Mouse (Mus musculus) E14TG2a.4 (cell line): ENCODE measurements around the gene Mettl8.

Experiments used
- H3K27me3 ChIP-seq: 2 replicates; pipeline ENCODE4 v1.6.1; 2014; ENCODE audit warnings: low read length, control low read depth; ENCODE audit not compliant: insufficient read depth
- H3K36me3 ChIP-seq: 2 replicates; pipeline ENCODE4 v1.6.1; 2014; ENCODE audit warnings: low read length, control low read depth; ENCODE audit not compliant: insufficient read depth
- H3K4me1 ChIP-seq: replicated peaks from 2 replicates; pipeline ENCODE4 v1.6.1; 2014; ENCODE audit warnings: low read depth, low read length, control low read depth
- H3K4me3 ChIP-seq: replicated peaks from 2 replicates; pipeline ENCODE4 v1.5.1; 2014; ENCODE audit warnings: mild to moderate bottlenecking, low read length
- H3K9me3 ChIP-seq: 2 replicates; pipeline ENCODE4 v1.6.1; 2014; ENCODE audit warnings: low read length, control low read depth
- CTCF ChIP-seq: conservative IDR thresholded peaks from 2 replicates; pipeline ENCODE4 v1.5.1; 2014; ENCODE audit warnings: low read length
- NANOG ChIP-seq: IDR thresholded peaks from 2 replicates; pipeline ENCODE4 v1.6.1; 2014; ENCODE audit warnings: borderline replicate concordance, low read length, mixed read lengths
- POU5F1 ChIP-seq: IDR thresholded peaks from 2 replicates; pipeline ENCODE4 v1.6.1; 2014; ENCODE audit warnings: low read length, borderline replicate concordance

Gene Mettl8

DNA sequence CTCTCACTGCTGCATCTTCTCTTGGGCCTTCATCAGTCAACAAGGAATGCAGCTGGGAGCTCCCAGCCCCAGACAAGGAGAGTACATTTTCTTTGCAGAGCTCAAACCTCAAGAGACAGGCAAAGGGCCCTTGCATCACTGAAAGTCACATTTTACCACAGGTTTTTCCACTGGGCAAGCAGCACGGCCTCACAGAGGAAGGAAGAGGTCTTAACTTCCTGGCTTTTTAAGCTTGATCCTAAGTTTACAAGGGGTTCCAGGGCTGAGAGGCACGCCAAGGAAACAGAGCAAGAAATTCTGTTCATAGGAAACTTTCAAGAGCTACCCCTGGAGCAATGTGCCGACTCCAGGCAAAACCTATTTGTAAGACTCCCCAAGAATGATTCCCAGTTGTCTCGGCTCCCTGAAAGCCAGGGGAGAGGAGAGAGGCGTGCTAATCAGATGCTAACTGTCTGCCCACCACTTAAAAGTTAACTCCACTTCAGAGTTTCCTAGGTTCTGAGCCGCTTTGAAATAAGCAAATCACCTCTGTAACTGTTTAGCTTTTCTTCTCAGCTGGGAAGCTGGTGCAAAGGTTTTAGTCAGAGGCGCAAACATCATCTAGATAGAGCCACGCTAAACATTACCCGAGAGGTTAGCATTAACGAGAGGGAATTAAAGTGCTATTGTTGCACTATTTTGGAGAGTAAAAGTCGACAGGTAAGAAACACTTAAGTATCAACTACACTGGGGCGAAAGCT, 29.6 kb downstream of the Mettl8 start:
- peaks cover 61% of the 10 kb centered on the region for H3K4me1 ChIP-seq
- no peaks in the 10 kb centered on the region for H3K9me3 ChIP-seq
- no peaks in the 10 kb centered on the region for H3K36me3 ChIP-seq
- TF ChIP-seq CTCF = no peak
- TF ChIP-seq POU5F1 = no peak
- no peak for TF ChIP-seq NANOG
- no peak overlapping the region for H3K4me3 ChIP-seq
- no peaks in the 10 kb centered on the region for H3K27me3 ChIP-seq

DNA sequence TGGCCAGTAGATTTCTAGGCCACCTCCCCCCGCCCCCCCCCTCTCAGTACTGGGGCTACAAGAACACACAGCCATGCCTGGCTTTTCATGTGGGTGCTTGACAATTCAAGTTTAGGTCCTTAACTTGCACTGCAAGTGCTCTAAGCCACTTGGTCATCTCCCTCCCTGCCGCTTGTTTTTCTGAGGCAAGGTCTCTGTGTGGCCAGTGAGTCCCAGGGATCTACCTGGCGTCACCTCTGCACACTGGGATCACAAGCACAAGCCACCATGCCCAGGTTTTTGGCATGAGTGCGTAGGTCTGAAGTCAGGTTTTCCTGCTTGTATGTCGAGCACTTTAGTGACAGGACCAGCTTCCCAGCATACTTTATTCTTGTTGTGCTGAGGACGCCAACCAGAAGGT, 31.4 kb downstream of the Mettl8 start:
- H3K4me1 ChIP-seq = peaks cover 74% of the 10 kb centered on the region
- H3K9me3 ChIP-seq = no peaks in the 10 kb centered on the region
- H3K36me3 ChIP-seq = no peaks in the 10 kb centered on the region
- H3K4me3 ChIP-seq = no peak overlapping the region
- TF ChIP-seq NANOG (no peak), POU5F1 (no peak), CTCF (no peak)
- H3K27me3 ChIP-seq = no peaks in the 10 kb centered on the region

DNA sequence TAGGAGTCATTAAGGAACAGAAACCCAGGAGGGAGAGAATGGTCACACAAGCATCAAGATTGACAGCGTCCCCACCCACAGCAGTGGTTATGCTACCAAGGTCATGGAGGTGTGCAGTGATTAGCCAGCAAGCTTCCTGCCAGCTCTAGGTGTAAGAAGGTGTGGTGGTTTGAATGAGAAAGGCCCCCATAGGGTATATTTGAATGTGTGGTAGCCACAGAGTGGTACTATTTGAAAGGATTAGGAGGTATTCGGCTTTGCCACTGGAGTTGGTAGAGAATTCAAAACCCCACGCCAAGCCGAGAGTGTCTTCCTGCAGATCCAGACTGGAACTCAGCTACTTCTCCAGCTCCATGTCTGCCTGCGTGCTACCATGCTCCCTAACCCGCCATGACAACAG, 32.4 kb downstream of the Mettl8 start:
- H3K36me3 ChIP-seq = no peaks in the 10 kb centered on the region
- no peaks in the 10 kb centered on the region for H3K9me3 ChIP-seq
- H3K27me3 ChIP-seq = no peaks in the 10 kb centered on the region
- no peak for TF ChIP-seq NANOG
- no peak for TF ChIP-seq CTCF
- no peak for TF ChIP-seq POU5F1
- H3K4me3 ChIP-seq = 0 out of 2 replicates have a peak overlapping the region, but pooled peaks have one; percentile 3
- H3K4me1 ChIP-seq = peaks cover 76% of the 10 kb centered on the region

DNA sequence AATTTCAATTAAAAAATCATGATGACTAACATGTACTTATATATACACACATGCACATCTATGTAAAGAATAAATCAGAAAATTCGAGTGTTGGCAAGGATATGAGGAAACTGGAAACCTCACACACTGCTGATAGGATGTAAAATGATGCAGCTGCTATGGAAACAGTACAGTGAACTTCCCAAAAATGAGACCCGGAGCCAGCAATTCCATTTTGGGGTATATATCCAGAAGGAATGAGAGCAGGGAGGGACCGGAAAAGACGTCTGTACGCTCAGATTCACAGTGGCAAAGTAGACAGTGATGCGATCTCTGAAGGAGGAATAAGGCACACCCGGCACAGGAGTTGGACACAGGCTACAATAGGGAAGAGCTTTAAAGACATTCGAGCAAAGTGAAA, 34.7 kb downstream of the Mettl8 start:
- no peak overlapping the region for H3K4me3 ChIP-seq
- peaks cover 70% of the 10 kb centered on the region for H3K4me1 ChIP-seq
- H3K36me3 ChIP-seq = peaks cover 9% of the 10 kb centered on the region; the same call in 1 of the 2 replicates
- TF ChIP-seq POU5F1 = no peak
- TF ChIP-seq CTCF = no peak
- no peak for TF ChIP-seq NANOG
- H3K27me3 ChIP-seq = no peaks in the 10 kb centered on the region
- H3K9me3 ChIP-seq = no peaks in the 10 kb centered on the region

DNA sequence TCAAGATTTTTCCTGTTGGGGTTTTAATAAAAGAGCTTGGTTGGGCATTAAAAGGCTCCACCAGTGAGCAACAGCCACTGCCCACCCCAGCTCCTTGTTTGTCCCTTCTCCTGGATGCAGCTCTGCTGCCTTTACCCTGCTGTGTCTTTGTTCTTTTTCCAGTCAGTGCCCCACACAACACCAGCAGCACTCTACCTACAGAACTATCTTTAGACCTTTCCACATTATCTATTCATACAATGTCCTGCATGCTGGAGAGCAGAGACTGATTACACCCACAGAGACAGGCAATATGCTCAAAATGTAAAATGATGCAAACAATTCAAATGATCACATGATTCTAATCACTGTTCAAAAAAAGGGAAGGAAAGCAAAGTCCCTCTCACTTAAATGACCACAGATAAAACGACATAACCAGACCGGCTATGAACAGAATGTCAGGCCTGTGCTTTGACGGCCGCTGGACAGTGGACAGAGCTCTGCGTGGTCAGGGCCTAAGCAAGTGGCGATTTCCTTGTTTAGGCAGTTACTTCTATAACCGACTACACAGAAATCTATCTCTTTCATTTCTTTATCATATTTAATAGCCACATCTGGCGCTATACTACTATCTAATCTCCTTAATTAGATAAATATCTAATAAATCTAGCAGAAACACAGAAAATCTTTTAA, 35.5 kb downstream of the Mettl8 start:
- no peak for TF ChIP-seq NANOG
- TF ChIP-seq POU5F1 = no peak
- H3K27me3 ChIP-seq = no peaks in the 10 kb centered on the region
- H3K36me3 ChIP-seq = peaks cover 9% of the 10 kb centered on the region; the same call in 1 of the 2 replicates
- no peaks in the 10 kb centered on the region for H3K9me3 ChIP-seq
- H3K4me1 ChIP-seq = peaks cover 66% of the 10 kb centered on the region
- no peak overlapping the region for H3K4me3 ChIP-seq

DNA sequence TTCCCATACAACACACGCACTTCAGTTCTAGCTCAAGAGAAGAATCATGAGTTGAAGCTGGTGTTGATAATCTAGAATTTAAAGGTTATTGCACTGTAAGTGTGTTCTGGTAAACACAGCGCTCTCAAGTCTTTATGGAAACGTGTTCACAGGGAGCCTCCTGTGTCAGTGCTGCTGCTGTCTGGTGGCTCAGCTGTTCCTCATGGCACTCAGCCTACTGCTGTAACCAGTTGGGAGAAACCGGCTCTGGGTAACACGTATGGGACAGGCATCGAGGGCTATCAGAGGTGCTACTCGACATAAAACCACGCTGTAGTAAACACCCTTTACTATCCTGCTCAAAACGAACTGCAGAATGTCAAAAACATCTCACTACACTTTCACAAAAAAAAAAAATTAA, 36.1 kb downstream of the Mettl8 start:
- no peak for TF ChIP-seq POU5F1
- TF ChIP-seq NANOG = no peak
- no peak for TF ChIP-seq CTCF
- Histone ChIP-seq H3K27me3 (no peaks in the 10 kb centered on the region), H3K4me3 (no peak overlapping the region), H3K4me1 (peaks cover 63% of the 10 kb centered on the region), H3K36me3 (peaks cover 15% of the 10 kb centered on the region; the same call in 1 of the 2 replicates), H3K9me3 (no peaks in the 10 kb centered on the region)

DNA sequence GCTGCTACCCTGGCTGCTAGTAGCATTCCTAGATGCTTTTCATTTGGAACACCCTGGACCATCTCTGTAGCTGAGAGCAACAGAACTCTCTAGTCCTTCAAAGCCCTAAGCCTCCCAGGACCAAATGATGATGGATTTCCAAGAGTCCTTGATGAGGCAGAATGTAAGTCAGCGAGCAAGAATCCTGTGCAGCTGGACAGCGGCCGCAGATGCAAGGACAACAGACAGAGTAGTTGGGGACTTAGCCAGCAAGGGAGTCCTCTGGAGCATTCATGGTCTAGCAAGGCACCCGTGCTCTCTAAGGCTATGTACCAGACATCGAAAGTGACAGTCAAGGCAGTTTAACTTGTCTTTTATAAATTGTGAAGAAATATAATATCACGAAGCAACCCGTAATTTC, 41.9 kb downstream of the Mettl8 start:
- H3K4me3 ChIP-seq = no peak overlapping the region
- H3K36me3 ChIP-seq = peaks cover 15% of the 10 kb centered on the region; the same call in 1 of the 2 replicates
- H3K4me1 ChIP-seq = peaks cover 14% of the 10 kb centered on the region
- TF ChIP-seq NANOG = no peak
- TF ChIP-seq CTCF = no peak
- no peak for TF ChIP-seq POU5F1
- no peaks in the 10 kb centered on the region for H3K27me3 ChIP-seq
- H3K9me3 ChIP-seq = peaks cover 4% of the 10 kb centered on the region; the same call in 1 of the 2 replicates

DNA sequence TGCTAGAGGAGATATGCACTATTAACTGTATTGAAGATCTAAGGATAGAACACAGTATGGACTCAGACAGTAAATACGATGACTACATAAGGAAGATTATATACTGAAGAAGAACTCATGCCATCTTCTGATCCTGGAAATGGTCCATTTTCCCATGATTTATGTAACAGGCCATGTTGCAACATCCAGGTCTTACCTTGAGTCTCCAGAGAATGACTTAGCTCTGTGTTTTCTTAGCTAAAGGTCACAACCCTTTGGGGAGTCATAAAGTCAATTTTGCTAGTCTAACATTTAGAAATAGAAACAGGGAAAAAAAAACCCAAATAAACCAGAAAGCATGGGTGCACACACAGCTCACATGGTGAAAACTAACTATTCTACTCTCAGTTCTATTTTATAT, 43.6 kb downstream of the Mettl8 start:
- Histone ChIP-seq H3K9me3 (peaks cover 4% of the 10 kb centered on the region; the same call in 1 of the 2 replicates), H3K4me3 (no peak overlapping the region), H3K4me1 (peaks cover under 1% of the 10 kb centered on the region), H3K27me3 (no peaks in the 10 kb centered on the region), H3K36me3 (peaks cover 10% of the 10 kb centered on the region; the same call in 1 of the 2 replicates)
- TF ChIP-seq CTCF (no peak), POU5F1 (no peak), NANOG (no peak)
